Mouse (Mus musculus) heart, postnatal 0 days (tissue): Measurements from ENCODE around the gene Zfp385c. TPM values are rescaled to one million over a fixed set of nuclear protein-coding genes. Genes with fewer than 3 reads are reported as not detected.
"Not testable (repeated sequence)": the region's sequence is repeated elsewhere in the genome, so short reads cannot be mapped to it uniquely, and the experiment has no call there.

Source experiments
- ATAC-seq: fragments of 200-750 bp; cut with Nextera tagmentation; 2 replicates; pipeline ENCODE4 v1.8.0; 2017; ENCODE audit warnings: low read depth, moderate number of reproducible peaks, moderate library complexity; ENCODE audit not compliant: insufficient read depth
- DNase-seq: peaks from one replicate; pipeline ENCODE4 v3.0.0-alpha.2; 2016; ENCODE audit warnings: low spot score
- H3K27ac ChIP-seq: fragments of 300-500 bp; sonication (generic); 2 replicates; pipeline ENCODE4 v1.5.1; 2014; ENCODE audit warnings: low read depth, mild to moderate bottlenecking
- H3K27me3 ChIP-seq: fragments of 300-500 bp; sonication (generic); 2 replicates; pipeline ENCODE4 v1.6.1; 2014; ENCODE audit warnings: low read length, mixed read lengths; ENCODE audit not compliant: control insufficient read depth, insufficient read depth
- H3K36me3 ChIP-seq: fragments of 300-500 bp; sonication (generic); replicated peaks from 2 replicates; pipeline ENCODE4 v1.6.1; 2014; ENCODE audit warnings: low read length, mixed read lengths; ENCODE audit not compliant: control insufficient read depth, insufficient read depth
- H3K4me1 ChIP-seq: fragments of 300-500 bp; sonication (generic); 2 replicates; pipeline ENCODE4 v1.6.1; 2014; ENCODE audit warnings: antibody characterized with exemption; ENCODE audit not compliant: control insufficient read depth, insufficient read depth
- H3K4me2 ChIP-seq: fragments of 300-500 bp; sonication (generic); 2 replicates; pipeline ENCODE4 v1.6.1; 2014; ENCODE audit warnings: low read depth, mild to moderate bottlenecking, low read length, moderate library complexity
- H3K4me3 ChIP-seq: fragments of 300-500 bp; sonication (generic); 2 replicates; pipeline ENCODE4 v1.5.1; 2014; ENCODE audit warnings: low read depth, low read length
- H3K9ac ChIP-seq: fragments of 300-500 bp; sonication (generic); replicated peaks from 2 replicates; pipeline ENCODE4 v1.6.1; 2014; ENCODE audit warnings: low read depth, low read length, mixed read lengths
- H3K9me3 ChIP-seq: fragments of 300-500 bp; sonication (generic); replicated peaks from 2 replicates; pipeline ENCODE4 v1.6.1; 2016; ENCODE audit warnings: low read length; ENCODE audit not compliant: control insufficient read depth
- CTCF ChIP-seq: IDR thresholded peaks from 2 replicates; pipeline ENCODE4 v1.5.1; 2016; ENCODE audit warnings: antibody characterized with exemption, control low read depth, low read depth
- EP300 ChIP-seq: IDR thresholded peaks from 2 replicates; pipeline ENCODE4 v1.6.1; 2016; ENCODE audit warnings: antibody characterized with exemption, low read depth
- WGBS: fragments of 180-500 bp; shearing (Covaris S2); extraction: QIAGEN DNeasy Blood & Tissue Kit; methylation state at CpG from one replicate; pipeline ENCODE4 v1.1.7; 2014; 5-methylcytosine and 5-hydroxymethylcytosine counted together
- polyA plus RNA-seq: library from polyadenylated mRNA; unstranded; fragments of >200 nt; fragmentation: Nextera tagmentation; extraction: Ambion mirVana; gene quantifications from 2 replicates; pipeline ENCODE4 v1.2.1, GENCODE M21; 2015
- total RNA-seq: library from RNA; depleted of rRNA; stranded (reverse); fragments of >200 nt; gene quantifications from 2 replicates; pipeline ENCODE4 v1.2.3, GENCODE M21; 2014; ENCODE audit warnings: low replicate concordance

Zfp385c gene
- total and polyA plus RNA-seq, 2 experiments from 2014 or later, result 0.40 TPM; not detected in 1

DNA sequence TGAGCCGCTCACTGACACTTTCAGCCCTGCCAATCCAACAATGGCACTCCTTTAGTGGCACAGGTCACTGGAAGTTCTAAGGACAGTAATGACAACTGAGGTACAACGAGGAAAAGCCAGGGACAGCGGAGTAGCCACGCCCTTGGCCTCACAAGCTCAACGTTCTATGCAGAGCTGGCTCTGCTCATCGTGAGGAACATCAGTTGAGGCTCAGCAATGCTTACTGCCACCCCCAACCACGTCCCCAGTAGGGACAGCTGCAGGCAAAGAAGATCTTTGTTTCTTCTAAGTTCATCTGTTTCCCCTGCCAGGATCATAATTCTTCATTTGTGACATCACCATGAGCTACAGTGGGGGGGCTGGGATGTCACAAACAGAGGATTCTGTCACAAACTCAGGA, 97.6 kb downstream of the Zfp385c start:
- H3K36me3 ChIP-seq, result peaks cover 95% of the 10 kb centered on the region
- no peak overlapping the region for H3K4me3 ChIP-seq
- no peak overlapping the region for H3K27ac ChIP-seq
- no peak overlapping the region for H3K9ac ChIP-seq
- DNase-seq (no peak), ATAC-seq (no peak)
- no peak overlapping the region for H3K4me2 ChIP-seq
- 83% methylated on average over 7 of the region's 7 CpGs for WGBS
- H3K9me3 ChIP-seq, result no peaks in the 10 kb centered on the region
- H3K27me3 ChIP-seq, result no peaks in the 10 kb centered on the region
- TF ChIP-seq CTCF (no peak), EP300 (no peak)
- no peaks in the 10 kb centered on the region for H3K4me1 ChIP-seq

DNA sequence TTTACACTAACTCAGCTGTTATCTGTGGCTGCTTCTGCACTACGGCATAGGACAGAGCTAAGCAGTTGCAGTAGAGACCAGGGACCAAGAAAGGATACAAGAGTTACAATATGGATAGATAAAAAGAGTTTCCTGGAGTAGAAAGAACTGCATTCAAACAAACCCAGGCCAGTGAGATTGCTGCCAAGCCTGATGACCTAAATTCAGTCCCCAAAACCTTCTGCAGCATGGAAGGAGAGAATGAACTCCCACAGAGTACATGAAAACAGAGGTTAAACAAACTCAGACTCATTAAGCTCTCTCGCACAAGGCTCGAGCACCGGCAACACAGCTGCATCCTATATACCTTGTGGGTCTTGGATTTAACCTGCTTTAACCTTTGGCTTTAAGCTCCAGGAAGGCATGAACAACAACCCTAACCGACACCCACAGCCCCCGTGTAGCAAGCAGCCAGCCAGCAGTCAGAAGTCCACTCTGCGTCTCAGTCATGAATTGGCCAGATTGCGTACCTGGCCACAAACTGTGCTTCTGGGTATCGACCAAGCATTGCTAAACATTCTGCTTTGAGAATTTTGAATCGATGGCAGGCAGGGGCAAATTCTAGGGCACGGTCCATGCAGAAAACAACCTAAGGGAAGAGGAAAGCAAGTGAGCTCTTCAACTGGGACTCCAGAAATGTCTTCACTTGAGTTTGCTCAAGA, 99.8 kb downstream of the Zfp385c start:
- 91% methylated on average over 11 of the region's 11 CpGs for WGBS
- Histone ChIP-seq H3K36me3 (peaks cover 95% of the 10 kb centered on the region), H3K27me3 (no peaks in the 10 kb centered on the region), H3K9ac (no peak overlapping the region), H3K4me2 (no peak overlapping the region), H3K4me3 (no peak overlapping the region), H3K9me3 (no peaks in the 10 kb centered on the region), H3K4me1 (no peaks in the 10 kb centered on the region), H3K27ac (no peak overlapping the region)
- no peak for DNase-seq
- TF ChIP-seq CTCF, result no peak
- TF ChIP-seq EP300, result no peak
- no peak for ATAC-seq

DNA sequence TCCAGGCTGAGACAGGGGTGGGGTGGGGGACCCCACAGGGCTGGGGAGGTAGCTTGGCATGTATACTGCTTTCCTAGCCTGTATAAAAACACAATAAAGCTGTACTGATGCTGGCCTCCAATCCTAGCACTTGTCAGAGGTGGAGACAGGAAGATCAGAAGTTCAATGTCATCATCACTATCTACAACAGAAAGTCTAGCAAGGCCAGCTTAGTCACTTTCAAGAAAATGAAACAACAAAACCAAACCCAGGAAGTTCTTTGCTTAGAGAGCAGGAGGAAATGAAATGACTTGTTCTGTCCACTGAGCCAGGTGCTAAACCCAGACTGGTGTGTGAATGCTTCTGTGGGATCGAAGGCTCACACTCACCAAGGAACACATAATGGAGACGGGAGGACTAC, 103.8 kb downstream of the Zfp385c start:
- H3K36me3 ChIP-seq, result peaks cover 99% of the 10 kb centered on the region
- no peak overlapping the region for H3K4me3 ChIP-seq
- ATAC-seq, result no peak
- H3K9me3 ChIP-seq, result no peaks in the 10 kb centered on the region
- H3K4me1 ChIP-seq, result no peaks in the 10 kb centered on the region
- no peak overlapping the region for H3K4me2 ChIP-seq
- no peak overlapping the region for H3K9ac ChIP-seq
- no peak for TF ChIP-seq EP300
- TF ChIP-seq CTCF, result no peak
- DNase-seq, result no peak
- H3K27ac ChIP-seq, result no peak overlapping the region
- 88% methylated on average over 2 of the region's 2 CpGs for WGBS
- H3K27me3 ChIP-seq, result no peaks in the 10 kb centered on the region

GRCm38 (mm10) chr11:100585148-100585547, 107.1 kb downstream of the Zfp385c start:
- TF ChIP-seq CTCF (no peak), EP300 (no peak)
- 79% methylated on average over 3 of the region's 3 CpGs for WGBS
- Histone ChIP-seq H3K27me3 (no peaks in the 10 kb centered on the region), H3K4me1 (0 out of 2 replicates have a peak, but pooled peaks cover 5% of the 10 kb centered on the region), H3K9ac (no peak overlapping the region), H3K4me2 (no peak overlapping the region), H3K27ac (no peak overlapping the region), H3K9me3 (no peaks in the 10 kb centered on the region), H3K4me3 (no peak overlapping the region), H3K36me3 (peaks cover 100% of the 10 kb centered on the region)
- ATAC-seq, result no peak
- no peak for DNase-seq

DNA sequence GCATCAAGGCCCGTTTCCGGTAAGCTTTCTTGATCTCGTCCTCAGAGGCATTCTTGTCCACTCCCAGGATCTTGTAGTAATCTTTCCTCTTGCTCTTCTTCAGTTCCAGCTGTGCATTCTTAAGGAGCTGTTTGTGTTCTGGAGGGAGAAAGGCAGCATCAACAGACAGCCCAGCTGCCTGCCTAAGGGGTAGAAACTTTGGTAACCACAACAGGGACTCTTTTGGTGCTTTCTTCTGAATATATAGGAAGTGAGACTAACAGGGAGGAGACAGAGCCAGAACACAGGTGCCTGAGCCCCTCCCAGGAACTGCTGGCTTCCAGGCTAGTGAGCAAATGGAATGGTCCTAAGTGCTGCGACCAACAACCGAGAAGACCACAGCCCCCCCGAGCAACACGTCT, 107.7 kb downstream of the Zfp385c start:
- Histone ChIP-seq H3K27me3 (no peaks in the 10 kb centered on the region), H3K9me3 (no peaks in the 10 kb centered on the region), H3K36me3 (peaks cover 96% of the 10 kb centered on the region), H3K4me3 (no peak overlapping the region), H3K27ac (no peak overlapping the region), H3K4me2 (no peak overlapping the region), H3K9ac (no peak overlapping the region), H3K4me1 (0 out of 2 replicates have a peak, but pooled peaks cover 5% of the 10 kb centered on the region)
- DNase-seq, result no peak
- no peak for TF ChIP-seq CTCF
- TF ChIP-seq EP300, result no peak
- ATAC-seq, result no peak
- WGBS, result 75% methylated on average over 7 of the region's 7 CpGs

GRCm38 (mm10) chr11:100582836-100583235, 109.4 kb downstream of the Zfp385c start:
- WGBS, result 86% methylated on average over 2 of the region's 2 CpGs
- H3K9me3 ChIP-seq, result no peaks in the 10 kb centered on the region
- no peak overlapping the region for H3K4me3 ChIP-seq
- no peak for TF ChIP-seq CTCF
- TF ChIP-seq EP300, result no peak
- peaks cover 80% of the 10 kb centered on the region for H3K36me3 ChIP-seq
- no peak overlapping the region for H3K9ac ChIP-seq
- no peaks in the 10 kb centered on the region for H3K27me3 ChIP-seq
- ATAC-seq (no peak), DNase-seq (no peak)
- H3K4me1 ChIP-seq, result 0 out of 2 replicates have a peak, but pooled peaks cover 5% of the 10 kb centered on the region
- H3K27ac ChIP-seq, result no peak overlapping the region
- H3K4me2 ChIP-seq, result no peak overlapping the region

GRCm38 (mm10) chr11:100582413-100582812, 109.8 kb downstream of the Zfp385c start:
- H3K9me3 ChIP-seq, H3K27me3 ChIP-seq, DNase-seq, H3K4me2 ChIP-seq, H3K9ac ChIP-seq, ATAC-seq, H3K4me3 ChIP-seq, H3K4me1 ChIP-seq, H3K27ac ChIP-seq: not testable (repeated sequence)
- 90% methylated on average over 1 of the region's 1 CpGs for WGBS
- H3K36me3 ChIP-seq, result peaks cover 76% of the 10 kb centered on the region
